In genomic region chr16:41835745-41836144, GRCm38 (mm10) we compare ENCODE assay signal across 11 mouse cellular contexts.
DNase-seq lines count a peak whose midpoint lies in the region; ATAC-seq and TF ChIP-seq lines count a peak whose summit lies in the region.
"Had no signal": no experiment of that assay in that cellular context is flagged by ENCODE, and none has a peak within 500 bp of the region (broad histone marks: within the 10 kb centered on the region; RNA-seq: fewer than 3 reads in every experiment).

No protein-coding gene starts in this region.

- 54% methylated on average over 6 of the region's 6 CpGs for WGBS in embryonic facial prominence, embryonic 11.5 days
- 61% methylated on average over 6 of the region's 6 CpGs for WGBS in embryonic facial prominence, embryonic 10.5 days
- WGBS in kidney, postnatal 0 days: 29% methylated on average over 6 of the region's 6 CpGs

- H3K9me3 ChIP-seq in embryonic facial prominence, embryonic 11.5 days (replicated peaks; ENCODE audit: control insufficient read depth, low read length): no peaks in the 10 kb centered on the region
- no peaks in the 10 kb centered on the region for H3K9me3 ChIP-seq in embryonic facial prominence, embryonic 10.5 days
- no peaks in the 10 kb centered on the region for H3K9me3 ChIP-seq in kidney, postnatal 0 days (replicated peaks; ENCODE audit: low read length)
- H3K9me3 ChIP-seq: embryonic facial prominence, embryonic 13.5 days; limb, embryonic 12.5 days; megakaryocyte, embryonic 14.5 days had no signal

- no peak overlapping the region for H3K4me2 ChIP-seq in embryonic facial prominence, embryonic 11.5 days (ENCODE audit: low read depth, low read length)
- no peak overlapping the region for H3K4me2 ChIP-seq in kidney, postnatal 0 days (ENCODE audit: low read length)
- H3K4me2 ChIP-seq: embryonic facial prominence, embryonic 13.5 days; limb, embryonic 12.5 days had no signal

- no peak overlapping the region for H3K4me3 ChIP-seq in embryonic facial prominence, embryonic 11.5 days (ENCODE audit: low read depth, low read length)
- no peak overlapping the region for H3K4me3 ChIP-seq in embryonic facial prominence, embryonic 10.5 days
- H3K4me3 ChIP-seq in kidney, postnatal 0 days (replicated peaks; ENCODE audit: low read depth, low read length): no peak overlapping the region
- H3K4me3 ChIP-seq: embryonic facial prominence, embryonic 13.5 days; limb, embryonic 12.5 days; megakaryocyte, embryonic 14.5 days had no signal

- H3K27ac ChIP-seq in embryonic facial prominence, embryonic 11.5 days (replicated peaks; ENCODE audit: low read depth, low read length): no peak overlapping the region
- H3K27ac ChIP-seq in embryonic facial prominence, embryonic 10.5 days (replicated peaks): no peak overlapping the region
- H3K27ac ChIP-seq in kidney, postnatal 0 days: no peak overlapping the region
- H3K27ac ChIP-seq: embryonic facial prominence, embryonic 13.5 days; limb, embryonic 12.5 days had no signal

- H3K9ac ChIP-seq in embryonic facial prominence, embryonic 11.5 days (replicated peaks; ENCODE audit: low read length): no peak overlapping the region
- no peak overlapping the region for H3K9ac ChIP-seq in kidney, postnatal 0 days (ENCODE audit: low read depth, low read length)
- H3K9ac ChIP-seq: embryonic facial prominence, embryonic 13.5 days; limb, embryonic 12.5 days had no signal

- DNase-seq in embryonic facial prominence, embryonic 11.5 days (ENCODE audit: low spot score): peak; percentile 68
- no peak for DNase-seq in embryonic facial prominence, embryonic 10.5 days (ENCODE audit: low spot score)
- DNase-seq in kidney, postnatal 0 days (ENCODE audit: low spot score): peak; percentile 74
- no peak for DNase-seq in kidney, postnatal 4 days
- DNase-seq in 3T3-L1 (ENCODE audit: low read depth, low spot score): peak; percentile 6
- peak; percentile 66 for DNase-seq in brain, embryonic 14.5 days (ENCODE audit: low read depth)
- no peak for DNase-seq in spleen, postnatal 14 days (ENCODE audit: low spot score in 2 of 2)
- DNase-seq in urinary bladder, postnatal 10 days (ENCODE audit: low spot score): no peak

- no peak for TF ChIP-seq POLR2A in brain, embryonic 14.5 days (IDR thresholded peaks at IDR 0.05; ENCODE audit: borderline replicate concordance, extremely low read depth, insufficient read depth, insufficient read length, poor library complexity, severe bottlenecking)

- no peaks in the 10 kb centered on the region for H3K4me1 ChIP-seq in embryonic facial prominence, embryonic 11.5 days (ENCODE audit: control insufficient read depth, insufficient read depth, low read length)
- H3K4me1 ChIP-seq in embryonic facial prominence, embryonic 10.5 days: no peaks in the 10 kb centered on the region
- H3K4me1 ChIP-seq in kidney, postnatal 0 days (replicated peaks; ENCODE audit: insufficient read depth, low read length): no peaks in the 10 kb centered on the region
- H3K4me1 ChIP-seq: embryonic facial prominence, embryonic 13.5 days; limb, embryonic 12.5 days; megakaryocyte, embryonic 14.5 days had no signal

- no peaks in the 10 kb centered on the region for H3K27me3 ChIP-seq in embryonic facial prominence, embryonic 11.5 days (ENCODE audit: control insufficient read depth, insufficient read depth, low read length)
- H3K27me3 ChIP-seq in embryonic facial prominence, embryonic 10.5 days (replicated peaks; ENCODE audit: low read depth, poor library complexity, severe bottlenecking): no peaks in the 10 kb centered on the region
- no peaks in the 10 kb centered on the region for H3K27me3 ChIP-seq in kidney, postnatal 0 days (ENCODE audit: insufficient read depth, low read length)
- H3K27me3 ChIP-seq: embryonic facial prominence, embryonic 13.5 days; limb, embryonic 12.5 days; megakaryocyte, embryonic 14.5 days had no signal

- no peak for ATAC-seq in embryonic facial prominence, embryonic 11.5 days (replicated peaks; ENCODE audit: insufficient number of reproducible peaks, low FRiP score, low TSS enrichment, low read depth)
- ATAC-seq in kidney, postnatal 0 days (replicated peaks; ENCODE audit: low FRiP score, low read depth): no peak

- TF ChIP-seq CTCF in kidney, postnatal 0 days (IDR thresholded peaks at IDR 0.05; ENCODE audit: low read depth): peak; percentile 88
- TF ChIP-seq CTCF in brain, embryonic 14.5 days (IDR thresholded peaks at IDR 0.05; ENCODE audit: borderline replicate concordance, extremely low read depth, insufficient read depth, insufficient read length): peak; percentile 49; the same call in 1 of the 2 replicates

- H3K36me3 ChIP-seq in embryonic facial prominence, embryonic 11.5 days (replicated peaks; ENCODE audit: control insufficient read depth, insufficient read depth, low read depth, low read length): no peaks in the 10 kb centered on the region
- H3K36me3 ChIP-seq in embryonic facial prominence, embryonic 10.5 days (replicated peaks): no peaks in the 10 kb centered on the region
- no peaks in the 10 kb centered on the region for H3K36me3 ChIP-seq in kidney, postnatal 0 days (ENCODE audit: insufficient read depth, low read length)
- H3K36me3 ChIP-seq: embryonic facial prominence, embryonic 13.5 days; limb, embryonic 12.5 days had no signal

Comparison
In these comparisons a context has a peak if more than half of its experiments do, and no peak if none do; other contexts are left out.
1. DNase-seq: peak in embryonic facial prominence, embryonic 11.5 days (single experiment), kidney, postnatal 0 days (single experiment), 3T3-L1 (single experiment) and brain, embryonic 14.5 days (single experiment); none in embryonic facial prominence, embryonic 10.5 days (single experiment), kidney, postnatal 4 days (0 of 2), spleen, postnatal 14 days (0 of 2) and urinary bladder, postnatal 10 days (single experiment).